Mouse (Mus musculus): ENCODE measurements around the gene Tnfrsf13b. TPM values are rescaled to one million over a fixed set of nuclear protein-coding genes. Genes with fewer than 3 reads are reported as not detected.

Gene Tnfrsf13b
- polyA plus RNA-seq, 1 experiment from 2014 or later: 1.2 TPM

- no peak for DNase-seq (ENCODE audit: low spot score)
- H3K27ac ChIP-seq: no peak overlapping the region
- H3K27me3 ChIP-seq (ENCODE audit: insufficient read depth, poor library complexity, severe bottlenecking): peaks cover 11% of the 10 kb centered on the region
- WGBS: 49% methylated on average over 2 of the region's 2 CpGs
- no peak overlapping the region for H3K4me3 ChIP-seq
- no peaks in the 10 kb centered on the region for H3K36me3 ChIP-seq
- H3K4me1 ChIP-seq: peaks cover 20% of the 10 kb centered on the region
- H3K9me3 ChIP-seq: no peaks in the 10 kb centered on the region
Measured at GRCm38 (mm10) chr11:61141693-61142092, 15.1 kb downstream of the Tnfrsf13b start.

DNA sequence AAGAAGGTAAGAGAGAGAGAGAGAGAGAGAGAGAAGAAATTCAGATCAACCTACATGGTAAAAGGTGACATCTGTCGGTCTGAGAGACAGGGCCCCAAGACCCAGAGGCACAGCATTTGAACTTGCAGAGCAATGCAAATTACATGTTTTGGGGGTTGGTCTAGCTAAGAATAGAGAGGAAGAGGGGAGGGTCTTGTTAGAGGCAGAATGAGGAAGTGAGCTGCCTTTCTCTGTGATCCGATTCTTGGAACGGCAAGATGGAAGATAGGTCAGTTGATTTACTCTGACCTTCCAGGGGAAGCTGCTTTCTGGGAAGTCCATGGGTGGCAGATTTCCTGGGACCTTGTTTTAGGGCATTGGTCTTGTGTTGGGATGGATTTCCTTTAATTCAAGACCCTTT is 15.7 kb downstream of the Tnfrsf13b start:
- H3K4me3 ChIP-seq: 0 out of 2 replicates have a peak overlapping the region, but pooled peaks have one; percentile 24
- no peak overlapping the region for H3K27ac ChIP-seq
- peaks cover 17% of the 10 kb centered on the region for H3K27me3 ChIP-seq (ENCODE audit: insufficient read depth, poor library complexity, severe bottlenecking)
- peaks cover 25% of the 10 kb centered on the region for H3K4me1 ChIP-seq
- no peaks in the 10 kb centered on the region for H3K9me3 ChIP-seq
- 46% methylated on average over 3 of the region's 3 CpGs for WGBS
- H3K36me3 ChIP-seq: no peaks in the 10 kb centered on the region
- no peak for DNase-seq (ENCODE audit: low spot score)

DNA sequence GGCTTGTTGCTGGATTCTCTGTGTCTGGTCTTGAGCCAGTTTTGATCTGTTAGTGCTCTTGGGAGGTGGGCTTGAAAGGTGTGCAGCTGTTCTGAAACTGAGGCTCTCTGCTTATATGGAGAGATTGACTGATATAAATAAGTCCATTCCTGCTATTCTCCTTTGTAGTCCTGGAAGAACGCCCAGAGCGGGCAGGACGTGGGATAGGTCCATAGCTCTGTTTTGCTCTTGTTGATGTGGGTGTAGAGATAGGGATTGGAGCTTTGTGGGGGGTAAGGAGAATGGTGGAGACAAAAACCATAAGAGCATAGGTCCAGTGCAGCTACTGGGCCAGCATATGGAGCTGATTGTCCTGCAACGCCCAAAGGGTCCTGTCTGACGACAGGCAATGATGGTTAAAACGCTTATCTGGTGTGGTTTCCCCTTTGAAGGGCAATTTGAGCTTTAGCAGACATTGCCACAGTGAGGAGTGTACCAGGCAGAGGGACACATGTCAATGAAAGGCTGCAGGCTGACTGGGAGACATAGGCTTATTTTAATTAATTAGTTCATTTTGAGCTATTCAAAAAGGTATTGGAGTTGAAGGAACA is 16.5 kb downstream of the Tnfrsf13b start:
- H3K36me3 ChIP-seq: no peaks in the 10 kb centered on the region
- H3K9me3 ChIP-seq: no peaks in the 10 kb centered on the region
- no peak for DNase-seq (ENCODE audit: low spot score)
- WGBS: 45% methylated on average over 6 of the region's 6 CpGs
- 0 out of 2 replicates have a peak overlapping the region, but pooled peaks have one; percentile 15 for H3K4me3 ChIP-seq
- H3K27ac ChIP-seq: no peak overlapping the region
- H3K27me3 ChIP-seq (ENCODE audit: insufficient read depth, poor library complexity, severe bottlenecking): peaks cover 25% of the 10 kb centered on the region
- H3K4me1 ChIP-seq: peaks cover 26% of the 10 kb centered on the region

DNA sequence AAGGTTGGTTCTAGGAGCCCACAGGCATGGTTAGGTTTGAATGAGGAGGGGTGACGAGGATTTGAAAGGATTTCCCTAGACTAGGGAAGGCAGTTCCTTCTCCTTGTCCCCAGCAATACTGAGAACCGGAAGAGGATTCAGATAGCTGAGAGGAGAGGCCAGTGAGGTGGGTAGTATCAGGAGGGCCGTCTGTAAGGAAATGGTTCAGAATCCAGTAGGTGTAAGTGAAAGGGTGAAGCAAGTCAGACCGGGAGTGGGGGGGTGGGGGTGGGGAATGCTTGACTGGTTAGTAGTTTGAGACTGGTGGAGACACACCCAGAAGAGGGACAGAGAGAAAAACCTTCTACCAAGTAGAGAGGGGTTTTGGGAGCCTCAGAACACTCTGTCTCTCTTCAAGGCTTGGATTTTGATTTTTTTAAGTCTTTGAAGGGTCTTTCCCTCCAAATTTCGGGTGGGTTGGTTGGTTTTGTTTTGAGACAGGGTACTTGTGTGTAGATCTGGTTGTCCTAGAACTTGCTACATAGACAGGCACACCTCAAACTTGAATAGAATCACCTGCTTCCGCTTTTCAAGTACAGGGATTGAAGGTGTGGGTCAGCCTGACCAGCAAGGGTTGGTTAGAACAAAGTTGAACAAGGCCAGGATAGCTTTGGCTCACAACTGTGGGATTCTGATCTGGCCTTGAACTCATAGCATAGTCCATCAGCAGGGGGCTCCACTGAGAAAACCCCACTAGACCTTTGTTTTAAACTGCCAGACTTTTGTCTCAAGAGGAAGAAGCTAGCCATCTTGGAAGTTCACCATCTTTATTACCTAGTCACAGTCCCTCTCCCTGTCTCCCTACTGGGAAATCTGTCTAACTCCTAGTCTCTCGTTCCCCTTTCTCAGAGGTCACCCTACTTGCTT is 17.3 kb downstream of the Tnfrsf13b start:
- DNase-seq (ENCODE audit: low spot score): no peak
- no peak overlapping the region for H3K4me3 ChIP-seq
- 53% methylated on average over 7 of the region's 7 CpGs for WGBS
- H3K27ac ChIP-seq: no peak overlapping the region
- no peaks in the 10 kb centered on the region for H3K36me3 ChIP-seq
- H3K9me3 ChIP-seq: no peaks in the 10 kb centered on the region
- H3K4me1 ChIP-seq: peaks cover 22% of the 10 kb centered on the region
- peaks cover 30% of the 10 kb centered on the region for H3K27me3 ChIP-seq (ENCODE audit: insufficient read depth, poor library complexity, severe bottlenecking)

DNA sequence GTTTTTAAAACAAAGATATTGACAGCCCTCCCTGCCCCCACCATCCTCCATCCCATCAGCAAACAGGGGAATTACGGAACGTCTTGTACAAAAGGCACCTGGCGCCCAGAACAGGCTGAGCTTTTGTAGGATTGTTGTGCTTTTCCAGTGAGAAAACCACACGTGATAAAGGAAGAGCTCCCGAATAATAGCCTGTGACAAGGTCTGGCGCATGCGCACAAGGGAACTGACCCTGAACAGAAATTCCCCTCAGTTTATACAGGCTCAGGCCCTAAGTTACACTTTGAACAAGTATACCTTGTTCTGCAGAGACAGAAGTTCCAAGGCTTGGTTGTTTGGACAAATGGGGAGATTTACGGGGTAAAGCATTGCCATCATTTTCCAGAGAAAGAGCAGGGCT is 19.0 kb downstream of the Tnfrsf13b start:
- DNase-seq (ENCODE audit: low spot score): no peak
- H3K4me1 ChIP-seq: peaks cover 22% of the 10 kb centered on the region
- H3K4me3 ChIP-seq: no peak overlapping the region
- WGBS: 82% methylated on average over 8 of the region's 8 CpGs
- peaks cover 30% of the 10 kb centered on the region for H3K27me3 ChIP-seq (ENCODE audit: insufficient read depth, poor library complexity, severe bottlenecking)
- H3K36me3 ChIP-seq: no peaks in the 10 kb centered on the region
- H3K9me3 ChIP-seq: no peaks in the 10 kb centered on the region
- no peak overlapping the region for H3K27ac ChIP-seq

DNA sequence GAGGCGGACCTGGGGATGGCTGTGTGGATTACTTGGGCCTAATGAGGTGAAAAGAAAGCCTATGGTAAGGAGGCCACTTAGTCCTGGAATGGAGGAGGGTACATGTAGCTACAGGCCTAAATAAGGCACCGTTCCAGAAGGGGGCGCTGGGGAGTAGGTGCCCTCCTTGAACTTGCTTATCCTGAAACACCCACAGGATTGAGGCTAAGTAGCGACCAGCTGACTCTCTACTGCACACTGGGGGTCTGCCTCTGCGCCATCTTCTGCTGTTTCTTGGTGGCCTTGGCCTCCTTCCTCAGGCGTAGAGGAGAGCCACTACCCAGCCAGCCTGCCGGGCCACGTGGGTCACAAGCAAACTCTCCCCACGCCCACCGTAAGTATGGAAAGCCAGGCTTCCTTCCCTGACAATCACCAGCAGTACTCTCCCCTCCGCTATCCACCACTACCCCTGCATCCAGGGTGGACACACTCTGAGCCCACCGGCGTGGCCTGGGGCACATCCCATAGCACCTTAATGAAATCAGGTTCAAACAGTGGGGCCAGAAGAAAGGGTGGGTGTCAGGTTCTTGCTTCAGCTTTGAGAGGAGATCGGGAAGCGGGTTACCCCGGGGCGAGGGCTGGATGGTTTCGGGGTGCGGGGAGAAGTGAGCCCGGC is 20.2 kb downstream of the Tnfrsf13b start:
- Histone ChIP-seq H3K27me3 (ENCODE audit: insufficient read depth, poor library complexity, severe bottlenecking) (peaks cover 30% of the 10 kb centered on the region), H3K27ac (peak overlapping the region; percentile 67), H3K36me3 (peaks cover 7% of the 10 kb centered on the region), H3K4me1 (peaks cover 22% of the 10 kb centered on the region), H3K4me3 (peak overlapping the region; percentile 62), H3K9me3 (no peaks in the 10 kb centered on the region)
- WGBS: 17% methylated on average over 20 of the region's 20 CpGs
- DNase-seq (ENCODE audit: low spot score): peak; percentile 82

GRCm38 (mm10) chr11:61147300-61147683 is 20.7 kb downstream of the Tnfrsf13b start:
- peaks cover 12% of the 10 kb centered on the region for H3K36me3 ChIP-seq
- no peak for DNase-seq (ENCODE audit: low spot score)
- H3K4me1 ChIP-seq: peaks cover 22% of the 10 kb centered on the region
- H3K9me3 ChIP-seq: no peaks in the 10 kb centered on the region
- peak overlapping the region; percentile 67 for H3K27ac ChIP-seq
- peak overlapping the region; percentile 62 for H3K4me3 ChIP-seq
- H3K27me3 ChIP-seq (ENCODE audit: insufficient read depth, poor library complexity, severe bottlenecking): peaks cover 30% of the 10 kb centered on the region
- WGBS: 8% methylated on average over 32 of the region's 32 CpGs

- WGBS: 76% methylated on average over 6 of the region's 6 CpGs
- DNase-seq (ENCODE audit: low spot score): no peak
Measured at GRCm38 (mm10) chr11:61150233-61151001, 23.9 kb downstream of the Tnfrsf13b start.

DNA sequence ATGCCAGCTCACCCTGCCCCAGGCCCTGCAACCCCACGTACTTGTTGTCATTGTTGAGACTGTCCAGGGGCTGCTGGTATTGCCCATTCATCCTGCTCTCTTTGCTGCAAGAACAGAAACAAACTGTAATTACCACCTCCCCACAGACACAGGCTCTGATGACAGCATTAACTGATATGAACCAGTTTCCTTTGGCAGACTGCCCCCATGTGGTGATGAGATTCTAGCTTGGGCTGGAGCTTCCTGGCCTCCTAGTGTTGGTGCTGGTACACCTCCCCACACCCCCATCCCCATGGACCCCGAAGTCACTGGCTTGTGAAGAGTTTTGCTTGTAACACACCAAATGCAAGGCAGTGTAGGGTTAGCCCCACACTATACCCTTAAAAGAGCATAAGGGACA is 29.2 kb downstream of the Tnfrsf13b start:
- 78% methylated on average over 2 of the region's 2 CpGs for WGBS
- Histone ChIP-seq H3K9me3 (no peaks in the 10 kb centered on the region), H3K27me3 (ENCODE audit: insufficient read depth, poor library complexity, severe bottlenecking) (no peaks in the 10 kb centered on the region), H3K4me3 (no peak overlapping the region), H3K4me1 (no peaks in the 10 kb centered on the region), H3K36me3 (peaks cover 96% of the 10 kb centered on the region), H3K27ac (no peak overlapping the region)
- no peak for DNase-seq (ENCODE audit: low spot score)

More at GRCm38 (mm10) chr11:61150233-61151001, 23.9 kb downstream of the Tnfrsf13b start:
- H3K27me3 ChIP-seq (ENCODE audit: insufficient read depth, poor library complexity, severe bottlenecking): peaks cover 30% of the 10 kb centered on the region
- H3K4me1 ChIP-seq: peaks cover 8% of the 10 kb centered on the region
- H3K4me3 ChIP-seq: no peak overlapping the region
- no peaks in the 10 kb centered on the region for H3K9me3 ChIP-seq
- peaks cover 43% of the 10 kb centered on the region for H3K36me3 ChIP-seq
- H3K27ac ChIP-seq: no peak overlapping the region

GRCm38 (mm10) chr11:61158141-61158540 is 31.6 kb downstream of the Tnfrsf13b start:
- Histone ChIP-seq H3K27me3 (ENCODE audit: insufficient read depth, poor library complexity, severe bottlenecking) (no peaks in the 10 kb centered on the region), H3K4me1 (no peaks in the 10 kb centered on the region), H3K4me3 (no peak overlapping the region), H3K36me3 (peaks cover 100% of the 10 kb centered on the region), H3K9me3 (no peaks in the 10 kb centered on the region), H3K27ac (no peak overlapping the region)
- DNase-seq (ENCODE audit: low spot score): no peak
- WGBS: 80% methylated on average over 3 of the region's 3 CpGs

- Histone ChIP-seq H3K4me1 (no peaks in the 10 kb centered on the region), H3K27ac (no peak overlapping the region), H3K27me3 (ENCODE audit: insufficient read depth, poor library complexity, severe bottlenecking) (no peaks in the 10 kb centered on the region), H3K9me3 (no peaks in the 10 kb centered on the region), H3K36me3 (peaks cover 100% of the 10 kb centered on the region), H3K4me3 (no peak overlapping the region)
- DNase-seq (ENCODE audit: low spot score): peak; percentile 74
- WGBS: 85% methylated on average over 11 of the region's 11 CpGs
Measured at GRCm38 (mm10) chr11:61159796-61160732, 33.5 kb downstream of the Tnfrsf13b start.
